Mouse (Mus musculus) spleen, postnatal 10 days (tissue): ENCODE data around the gene Adam21.
"Not testable (repeated sequence)": the region's sequence is repeated elsewhere in the genome, so short reads cannot be mapped to it uniquely, and the experiment has no call there.

ENCODE experiments used
- DNase-seq, 2 experiments: peaks; one replicate each; pipeline ENCODE4 v3.0.0; 2021 to 2022; ENCODE audit warnings: low spot score in 2 of 2

Gene Adam21

GRCm38 (mm10) chr12:81568374-81568773 is at the start of gene Adam21:
Gene Adam21 (minus strand): TSS chr12:81568474.
- DNase-seq, result no peak

GRCm38 (mm10) chr12:81616980-81617379 is 48.7 kb upstream of the Adam21 start:
- no peak for DNase-seq

GRCm38 (mm10) chr12:81615807-81616206 is 47.5 kb upstream of the Adam21 start:
- DNase-seq, result no peak

GRCm38 (mm10) chr12:81609445-81609844 is 41.2 kb upstream of the Adam21 start:
- no peak for DNase-seq

- no peak for DNase-seq
Measured at GRCm38 (mm10) chr12:81604995-81605784, 36.9 kb upstream of the Adam21 start.

DNA sequence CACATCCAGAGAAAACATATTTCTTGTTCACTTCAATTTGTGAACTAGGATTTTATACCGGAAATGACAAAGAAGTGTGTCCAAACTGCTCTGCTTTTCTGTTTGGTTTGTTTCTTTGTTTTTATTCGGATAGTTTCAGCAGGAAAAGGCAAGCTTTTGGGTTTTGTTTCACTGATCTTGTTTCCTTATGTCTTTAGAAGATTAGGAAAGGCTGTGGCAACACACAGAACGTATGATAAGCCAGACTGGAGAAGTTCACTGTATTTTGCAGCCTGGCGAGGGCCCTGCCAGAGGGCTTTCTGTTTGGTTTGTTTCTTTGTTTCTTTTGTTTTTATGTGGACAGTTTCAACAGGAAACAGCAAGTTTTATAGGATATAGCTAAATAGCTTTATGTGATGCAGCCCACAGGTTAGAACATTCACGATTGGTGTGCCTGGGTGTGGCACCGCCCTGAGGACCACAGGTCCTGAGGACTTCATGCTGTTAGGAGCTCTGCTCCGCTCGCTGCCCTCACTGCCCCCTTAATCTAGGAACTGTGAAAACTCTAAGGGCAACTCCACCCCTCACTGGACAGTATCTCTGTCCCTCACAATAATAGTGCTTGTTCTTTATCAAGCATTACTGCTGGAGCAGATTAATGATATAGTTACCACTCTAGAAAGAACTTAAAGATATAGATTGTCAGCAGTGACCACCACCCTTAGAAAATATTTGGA is 28.4 kb upstream of the Adam21 start:
- no peak for DNase-seq

GRCm38 (mm10) chr12:81594902-81595671 is 26.8 kb upstream of the Adam21 start, which contains the start of gene Med6:
Gene Med6 (minus strand): TSS chr12:81595008.
- DNase-seq, result peak; percentile 87 to 95

DNA sequence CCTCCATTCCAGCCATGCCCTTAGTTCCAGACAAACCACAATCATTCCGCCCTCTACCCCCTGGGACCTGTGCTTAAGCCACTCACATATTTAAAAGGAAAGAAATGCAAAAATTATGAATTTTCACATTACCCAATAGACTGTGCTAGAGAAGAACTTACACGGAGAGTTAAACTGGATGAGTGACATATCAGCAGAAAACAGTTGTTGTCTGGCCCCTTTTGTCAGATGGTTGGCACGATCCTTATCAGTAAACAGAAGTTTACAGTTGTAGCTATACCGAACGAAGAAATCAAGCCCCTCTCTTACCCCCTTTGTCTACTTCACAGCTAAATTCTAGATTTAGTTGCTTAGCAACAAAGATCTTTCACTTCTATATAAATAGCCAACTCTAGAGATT is 343 bp downstream of the Adam21 start:
- DNase-seq, result no peak

DNA sequence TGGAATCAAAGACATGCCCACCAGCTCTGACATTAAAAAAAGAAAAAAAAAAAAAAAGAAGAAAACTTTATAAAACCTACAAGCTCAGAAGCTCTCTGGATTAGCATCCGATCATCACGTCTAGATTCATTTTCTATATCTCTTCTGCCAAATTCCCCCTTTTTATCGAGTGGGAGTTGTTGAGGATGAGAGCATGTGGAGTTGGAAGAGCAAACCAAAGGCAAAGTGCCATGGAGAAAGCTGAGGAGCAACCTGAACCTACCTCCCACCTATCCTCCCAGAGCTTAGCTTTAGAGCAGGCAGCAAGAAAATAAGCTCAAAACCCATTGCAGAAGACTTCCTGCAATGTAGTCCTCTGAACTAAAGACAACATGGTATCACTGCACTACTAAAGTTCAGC is 4.1 kb downstream of the Adam21 start:
- DNase-seq, result no peak

DNA sequence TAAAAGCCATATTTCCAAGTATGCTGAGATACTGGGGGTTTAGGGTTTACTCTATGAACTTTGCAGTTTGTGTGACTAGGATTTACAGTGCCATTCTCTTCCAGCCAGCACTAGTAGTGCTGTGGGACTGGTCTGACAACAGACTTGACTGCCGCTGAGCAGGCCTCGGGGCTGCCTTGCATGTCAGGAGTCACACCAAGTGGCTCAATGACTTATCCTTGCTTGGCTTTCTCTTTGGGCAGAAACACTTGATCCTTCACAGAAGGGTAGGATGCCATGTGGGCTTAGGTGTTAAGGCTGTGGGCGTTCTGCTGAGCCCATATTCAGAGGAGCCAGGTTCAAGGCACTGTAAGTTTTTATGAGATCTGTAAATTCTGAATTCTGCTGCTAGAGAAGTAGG is 19.0 kb downstream of the Adam21 start:
- DNase-seq, result no peak

- no peak for DNase-seq
Measured at GRCm38 (mm10) chr12:81547163-81547562, 21.1 kb downstream of the Adam21 start.

- DNase-seq, result no peak
Measured at GRCm38 (mm10) chr12:81533029-81533419, 35.2 kb downstream of the Adam21 start.

DNA sequence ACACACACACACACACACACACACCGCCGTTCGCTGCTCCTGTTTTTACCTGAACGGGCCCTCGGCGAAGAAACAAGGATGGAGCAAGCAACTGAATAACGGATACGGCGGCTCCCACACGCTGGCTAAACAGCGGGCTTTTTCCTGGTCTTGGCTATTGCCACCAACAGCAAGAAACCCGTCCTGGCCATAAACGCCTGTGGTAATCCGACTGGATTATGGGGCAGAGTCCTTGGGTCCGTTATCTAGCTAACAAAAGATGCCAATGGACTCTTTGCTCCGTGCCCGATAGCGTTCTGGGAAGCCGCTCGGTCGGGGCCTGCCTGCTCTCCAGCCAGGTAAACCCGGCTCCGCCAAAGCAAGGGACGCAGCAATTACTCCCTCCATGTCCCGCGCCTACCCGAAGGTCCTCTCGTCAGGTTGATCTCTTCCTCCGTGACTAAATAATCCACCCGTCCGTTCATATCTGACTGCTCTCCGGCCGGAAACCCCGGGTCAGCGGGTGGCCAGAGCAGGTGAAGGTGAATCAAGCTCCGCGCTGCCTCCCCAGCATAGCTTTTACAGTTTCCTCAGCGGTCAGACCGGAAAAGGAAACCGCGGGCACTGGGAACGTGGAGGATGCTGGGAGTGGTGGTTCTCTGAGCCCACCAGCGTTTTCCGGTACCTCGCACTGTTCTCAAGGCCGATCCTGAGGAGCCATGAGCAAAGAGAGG is 35.8 kb downstream of the Adam21 start, which contains the start of the genes Gm20498 and Synj2bp:
TSS of gene Gm20498 (minus strand) at position 590 of the 713 bp plus-strand sequence.
TSS of gene Synj2bp (minus strand) at position 596 of the 713 bp plus-strand sequence.
- peak; percentile 63 to 83 for DNase-seq

DNA sequence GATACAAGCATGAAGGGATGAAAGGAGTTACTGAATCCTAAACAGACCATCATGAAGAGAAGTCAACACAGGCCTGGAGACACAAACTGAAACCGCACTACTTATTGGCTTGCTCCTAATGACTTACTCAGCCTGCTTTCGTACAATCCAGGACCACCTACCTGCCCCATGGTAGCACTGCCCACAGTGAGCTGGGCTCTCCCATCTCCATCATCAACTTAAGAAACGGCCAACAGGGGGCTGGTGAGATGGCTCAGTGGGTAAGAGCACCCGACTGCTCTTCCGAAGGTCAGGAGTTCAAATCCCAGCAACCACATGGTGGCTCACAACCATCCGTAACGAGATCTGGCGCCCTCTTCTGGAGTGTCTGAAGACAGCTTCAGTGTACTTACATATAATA is 37.7 kb downstream of the Adam21 start:
- not testable (repeated sequence) for DNase-seq
